Mouse (Mus musculus) lung, embryonic 14.5 days (tissue): ENCODE data around the gene Hook1. TPM values are rescaled to one million over a fixed set of nuclear protein-coding genes. Genes with fewer than 3 reads are reported as not detected.

Experiments
- ATAC-seq: fragments of 200-750 bp; cut with Nextera tagmentation; 2 replicates; pipeline ENCODE4 v1.8.0; 2017; ENCODE audit warnings: mild to moderate bottlenecking, moderate TSS enrichment, moderate library complexity; ENCODE audit not compliant: insufficient read depth
- DNase-seq: peaks from one replicate; pipeline ENCODE4 v3.0.0-alpha.2; 2015
- H3K27ac ChIP-seq: fragments of 300-500 bp; sonication (generic); 2 replicates; pipeline ENCODE4 v1.5.1; 2014; ENCODE audit warnings: low read depth, mild to moderate bottlenecking, moderate library complexity
- H3K27me3 ChIP-seq: fragments of 300-500 bp; sonication (generic); 2 replicates; pipeline ENCODE4 v1.6.1; 2014; ENCODE audit warnings: low read length, control low read depth; ENCODE audit not compliant: insufficient read depth
- H3K36me3 ChIP-seq: fragments of 300-500 bp; sonication (generic); 2 replicates; pipeline ENCODE4 v1.6.1; 2014; ENCODE audit warnings: control low read depth; ENCODE audit not compliant: insufficient read depth
- H3K4me1 ChIP-seq: fragments of 300-500 bp; sonication (generic); 2 replicates; pipeline ENCODE4 v1.6.1; 2014; ENCODE audit warnings: antibody characterized with exemption, control low read depth; ENCODE audit not compliant: insufficient read depth
- H3K4me2 ChIP-seq: fragments of 300-500 bp; sonication (generic); 2 replicates; pipeline ENCODE4 v1.6.1; 2014; ENCODE audit warnings: mild to moderate bottlenecking
- H3K4me3 ChIP-seq: fragments of 300-500 bp; sonication (generic); 2 replicates; pipeline ENCODE4 v1.5.1; 2014; ENCODE audit warnings: low read depth, low read length
- H3K9ac ChIP-seq: fragments of 300-500 bp; sonication (generic); 2 replicates; pipeline ENCODE4 v1.6.1; 2014
- H3K9me3 ChIP-seq: fragments of 300-500 bp; sonication (generic); 2 replicates; pipeline ENCODE4 v1.6.1; 2016; ENCODE audit warnings: low read depth, low read length, control low read depth
- CTCF ChIP-seq: IDR thresholded peaks from 2 replicates; pipeline ENCODE4 v1.5.1; 2016; ENCODE audit warnings: antibody characterized with exemption, low read depth
- WGBS: fragments of 180-500 bp; shearing (Covaris S2); extraction: QIAGEN DNeasy Blood & Tissue Kit; methylation state at CpG from one replicate; pipeline ENCODE4 v1.1.7; 2014; 5-methylcytosine and 5-hydroxymethylcytosine counted together
- polyA plus RNA-seq: library from polyadenylated mRNA; unstranded; fragments of >200 nt; fragmentation: Nextera tagmentation; extraction: Ambion mirVana; gene quantifications from 2 replicates; pipeline ENCODE4 v1.2.1, GENCODE M21; 2014

The Hook1 gene
- polyA plus RNA-seq, 1 experiment from 2014 or later, result 15.5 TPM

DNA sequence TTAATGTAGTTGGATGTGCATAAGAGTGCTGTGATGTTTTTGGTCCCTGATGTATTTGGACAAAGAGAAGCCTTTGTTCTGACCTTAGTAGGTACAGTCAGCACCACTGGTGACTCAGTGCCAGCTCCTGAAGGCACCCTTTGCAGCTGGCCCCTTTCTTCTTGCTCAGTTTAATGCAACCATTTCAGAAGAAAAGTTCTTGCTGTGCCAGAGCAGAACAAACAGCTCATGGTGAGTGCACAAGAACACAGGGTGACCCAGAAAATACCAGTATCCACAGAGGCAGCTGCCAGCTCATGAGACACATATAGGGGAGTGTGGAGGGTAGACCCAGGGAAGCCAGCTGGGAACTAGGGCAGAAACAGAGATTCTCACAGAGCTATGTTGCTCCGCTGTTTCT, 61.4 kb downstream of the Hook1 start:
- 90% methylated on average over 1 of the region's 1 CpGs for WGBS
- Histone ChIP-seq H3K4me2 (no peak overlapping the region), H3K4me3 (no peak overlapping the region), H3K36me3 (no peaks in the 10 kb centered on the region), H3K27ac (no peak overlapping the region), H3K9ac (no peak overlapping the region), H3K27me3 (no peaks in the 10 kb centered on the region), H3K9me3 (no peaks in the 10 kb centered on the region), H3K4me1 (no peaks in the 10 kb centered on the region)
- no peak for TF ChIP-seq CTCF
- ATAC-seq (no peak), DNase-seq (no peak)

GRCm38 (mm10) chr4:96060106-96060505, 93.1 kb downstream of the Hook1 start:
- WGBS, result 89% methylated on average over 2 of the region's 2 CpGs

GRCm38 (mm10) chr4:96062045-96062444, 95.0 kb downstream of the Hook1 start:
- no peak overlapping the region for H3K9ac ChIP-seq
- 75% methylated on average over 2 of the region's 2 CpGs for WGBS
- H3K4me2 ChIP-seq, result no peak overlapping the region
- no peaks in the 10 kb centered on the region for H3K4me1 ChIP-seq
- no peaks in the 10 kb centered on the region for H3K9me3 ChIP-seq
- H3K36me3 ChIP-seq, result no peaks in the 10 kb centered on the region
- DNase-seq, result no peak
- no peak for ATAC-seq
- H3K4me3 ChIP-seq, result no peak overlapping the region
- no peak overlapping the region for H3K27ac ChIP-seq
- no peaks in the 10 kb centered on the region for H3K27me3 ChIP-seq
- TF ChIP-seq CTCF, result no peak

More at GRCm38 (mm10) chr4:96060106-96060505, 93.1 kb downstream of the Hook1 start:
- DNase-seq, result no peak
- TF ChIP-seq CTCF, result no peak
- no peak overlapping the region for H3K9ac ChIP-seq
- ATAC-seq, result no peak
- H3K9me3 ChIP-seq, result no peaks in the 10 kb centered on the region
- H3K27ac ChIP-seq, result no peak overlapping the region
- no peak overlapping the region for H3K4me3 ChIP-seq
- no peaks in the 10 kb centered on the region for H3K36me3 ChIP-seq
- no peaks in the 10 kb centered on the region for H3K4me1 ChIP-seq
- H3K4me2 ChIP-seq, result no peak overlapping the region
- no peaks in the 10 kb centered on the region for H3K27me3 ChIP-seq

Other genes with a start within 250 kb of the Hook1 start
- not detected in 2 replicates for gene Cyp2j13, start 110.3 kb downstream of the Hook1 start, polyA plus RNA-seq
- not detected in 2 replicates for gene Cyp2j12, start 173.9 kb downstream of the Hook1 start, polyA plus RNA-seq